Mouse (Mus musculus) retina, embryonic 14.5 days (tissue): ENCODE data around the gene Dnajb4.
"Not testable (repeated sequence)": the region's sequence is repeated elsewhere in the genome, so short reads cannot be mapped to it uniquely, and the experiment has no call there.

Experiments used
- DNase-seq: peaks from one replicate; pipeline ENCODE4 v3.0.0-alpha.2; 2015; ENCODE audit warnings: low spot score

Gene Dnajb4

DNA sequence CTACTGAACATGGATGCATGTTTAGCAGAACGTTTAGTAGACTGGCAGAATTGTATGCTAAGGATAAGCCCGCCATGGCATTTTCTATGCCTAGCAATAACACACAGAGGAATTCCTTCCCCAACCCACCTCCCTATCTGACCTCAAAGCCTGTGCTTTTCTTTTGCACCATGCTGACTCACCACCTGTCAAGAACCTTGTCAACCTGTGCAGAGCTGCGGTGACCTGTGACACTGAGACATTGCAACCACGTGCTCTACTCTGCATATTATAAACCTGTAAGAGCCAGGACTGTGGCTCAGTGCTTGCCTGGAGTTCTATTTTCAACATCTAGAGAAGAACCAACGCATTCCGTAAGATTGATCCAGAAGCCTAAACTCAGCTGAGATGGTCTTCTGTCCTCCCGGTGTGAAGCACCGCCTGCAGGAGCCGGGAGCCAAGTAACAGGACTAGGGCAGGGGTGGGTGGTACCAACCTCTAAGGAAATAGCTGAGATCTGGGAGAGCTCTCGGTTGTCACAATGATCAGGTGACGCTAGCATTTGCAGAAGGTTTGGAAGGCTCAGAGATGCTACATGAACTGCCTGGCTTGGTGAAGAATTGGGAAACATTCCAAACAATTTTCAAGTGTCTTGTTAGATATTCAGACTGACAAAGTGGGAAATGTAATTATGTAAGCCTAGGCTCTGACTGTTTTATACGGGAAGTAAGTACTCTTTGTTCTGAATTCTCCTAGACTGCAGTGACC lies 62.8 kb downstream of the Dnajb4 start:
- DNase-seq = no peak

- DNase-seq = no peak
Observed at GRCm38 (mm10) chr3:152145186-152145585, 64.9 kb downstream of the Dnajb4 start.

DNA sequence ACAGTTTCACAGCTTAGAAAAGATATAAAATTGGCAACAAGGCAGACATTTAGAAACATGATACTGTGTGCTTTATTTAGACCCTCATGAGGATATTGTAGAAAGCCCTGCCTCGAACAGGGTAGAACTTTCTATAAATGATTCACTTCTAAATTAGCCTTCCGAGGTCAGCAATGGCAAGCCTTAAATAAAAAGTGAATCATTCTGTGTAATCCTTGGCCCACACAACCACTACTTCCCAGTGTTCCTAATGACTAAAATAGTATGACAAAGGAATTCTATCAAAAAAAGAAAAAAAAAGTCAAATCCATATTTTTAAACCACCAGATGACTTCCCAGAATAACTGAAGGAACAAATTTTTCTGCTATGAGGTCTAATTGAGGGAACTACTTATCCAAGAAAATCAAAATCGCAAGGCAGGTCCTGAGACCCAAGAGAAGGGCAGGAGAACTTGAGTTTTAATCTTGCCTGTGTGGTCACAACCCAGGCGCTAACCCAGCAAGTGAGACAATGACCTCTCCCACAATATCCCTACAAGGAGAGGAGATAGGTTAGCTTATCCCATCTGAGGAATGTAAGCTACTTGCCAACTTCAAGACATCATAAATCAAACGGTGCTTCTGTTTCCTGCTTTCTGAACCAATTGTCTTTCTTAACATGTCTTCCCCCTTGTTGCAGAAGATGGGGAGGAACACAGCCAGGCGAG lies 67.0 kb downstream of the Dnajb4 start:
- DNase-seq = no peak

GRCm38 (mm10) chr3:152142146-152142545 lies 68.0 kb downstream of the Dnajb4 start:
- DNase-seq = no peak

DNA sequence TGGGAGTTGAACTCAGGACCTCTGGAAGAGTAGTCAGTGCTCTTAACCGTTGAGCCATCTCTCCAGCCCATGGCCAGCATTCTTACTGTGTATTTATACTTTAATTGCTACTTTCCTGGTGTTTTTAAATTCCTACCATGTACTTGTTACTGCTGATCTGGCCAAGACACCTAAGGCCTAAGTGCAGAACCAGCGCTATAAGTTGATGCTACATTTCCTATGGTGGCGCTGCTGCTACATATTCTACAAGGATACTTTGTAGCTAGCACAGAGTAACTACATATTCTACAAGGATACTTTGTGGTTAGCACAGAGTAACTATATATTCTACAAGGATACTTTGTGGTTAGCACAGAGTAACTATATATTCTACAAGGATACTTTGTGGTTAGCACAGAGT lies 70.8 kb downstream of the Dnajb4 start:
- DNase-seq = not testable (repeated sequence)

DNA sequence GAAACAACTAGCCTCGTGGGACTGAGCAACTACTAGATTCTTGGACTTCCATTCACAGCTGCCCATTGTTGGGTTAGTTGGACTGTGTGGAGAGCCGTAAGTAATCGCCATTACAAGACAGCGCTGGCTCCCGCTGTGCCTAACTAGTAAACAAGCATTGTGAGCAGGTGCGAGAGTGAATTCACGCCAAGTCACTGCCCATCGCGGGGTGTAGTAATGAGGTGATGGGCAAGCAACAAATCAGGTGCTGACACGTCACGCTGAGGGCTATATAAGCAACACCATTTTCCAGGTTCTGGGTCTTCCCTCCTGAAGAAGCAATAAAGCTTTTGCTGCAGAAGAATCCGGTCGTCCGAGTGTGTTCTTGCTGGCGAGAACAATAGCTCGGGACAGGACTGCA lies 74.0 kb downstream of the Dnajb4 start:
- not testable (repeated sequence) for DNase-seq

- DNase-seq = no peak
Observed at GRCm38 (mm10) chr3:152133621-152134020, 76.5 kb downstream of the Dnajb4 start.

DNA sequence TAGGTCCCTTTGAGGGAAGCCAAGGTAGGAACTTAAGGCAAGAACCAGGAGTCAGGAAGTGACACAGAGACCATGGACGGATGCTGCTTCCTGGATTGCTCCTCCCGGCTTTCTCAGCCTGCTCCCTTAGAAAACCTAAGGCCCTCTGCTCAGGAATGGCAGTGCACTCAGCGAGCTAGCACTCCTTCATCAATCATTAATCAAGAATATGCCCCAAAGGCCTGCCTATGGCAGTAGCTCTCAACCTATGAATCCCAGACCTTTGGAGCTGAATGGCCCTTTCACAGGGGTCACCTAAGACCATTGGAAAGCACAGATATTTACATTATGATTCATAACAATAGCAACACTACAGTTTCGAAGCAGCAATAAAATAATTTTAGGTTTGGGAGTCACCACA lies 79.1 kb downstream of the Dnajb4 start:
- DNase-seq = no peak

DNA sequence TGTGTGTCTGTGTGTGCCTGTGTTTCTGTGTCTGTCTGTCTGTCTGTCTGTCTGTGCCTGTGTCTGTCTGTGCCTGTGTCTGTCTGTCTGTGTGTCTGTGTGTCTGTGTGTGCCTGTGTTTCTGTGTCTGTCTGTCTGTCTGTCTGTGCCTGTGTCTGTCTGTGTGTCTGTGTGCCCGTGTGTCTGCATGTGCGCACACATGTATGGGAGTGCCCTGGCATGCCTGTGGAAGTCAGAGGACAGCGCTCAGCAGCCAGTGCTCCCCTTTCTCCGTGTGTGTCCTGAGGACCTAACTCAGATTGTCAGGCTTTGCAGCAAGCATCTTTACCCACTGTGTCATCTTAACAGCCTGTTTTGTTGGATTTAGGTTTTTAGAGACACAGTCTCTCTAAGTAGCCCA lies 80.7 kb downstream of the Dnajb4 start:
- not testable (repeated sequence) for DNase-seq

DNA sequence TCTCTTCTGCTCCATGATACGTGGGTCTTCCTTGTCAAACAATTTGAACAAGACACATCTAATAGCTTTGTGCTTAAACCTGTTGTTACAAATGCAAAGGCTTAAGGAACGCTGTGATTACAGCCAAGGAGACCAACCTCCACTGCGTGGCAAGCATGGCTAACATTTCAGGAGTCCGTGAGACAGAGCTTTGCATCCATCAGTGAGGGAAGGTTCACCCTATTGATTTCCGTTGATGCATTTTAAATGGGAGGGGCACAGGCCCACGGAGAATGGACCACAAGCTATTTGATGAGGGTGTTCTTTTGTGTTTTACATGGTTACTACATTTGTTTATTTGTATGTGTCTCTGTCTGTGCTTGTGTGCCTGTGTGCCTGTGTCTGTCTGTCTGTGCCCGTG lies 81.5 kb downstream of the Dnajb4 start:
- DNase-seq = no peak
